Mouse (Mus musculus): ENCODE measurements around the gene Tbc1d20.

DNA sequence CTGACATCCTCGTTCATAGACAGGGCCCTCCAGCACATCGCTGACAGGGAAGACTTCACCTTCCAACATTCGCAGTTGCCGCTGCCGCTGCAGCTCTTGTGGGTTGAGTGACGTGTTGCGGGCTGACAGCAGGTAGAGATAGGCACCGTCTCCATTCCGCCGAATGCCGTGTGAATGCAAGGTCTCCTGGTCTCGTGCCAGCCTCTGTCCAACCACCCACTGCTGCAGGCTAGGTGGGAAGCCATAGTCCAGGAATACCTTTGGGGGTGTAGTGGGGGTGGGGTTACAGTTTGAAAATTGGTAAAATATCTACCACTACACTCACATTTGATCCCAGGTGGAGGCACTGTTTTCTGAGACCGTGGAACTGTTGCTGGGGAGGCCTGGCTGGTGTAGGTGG is 32.5 kb downstream of the Tbc1d20 start:
- TF ChIP-seq CHD2 (IDR thresholded peaks at IDR 0.05; ENCODE audit: low read length), result no peak
- TF ChIP-seq ZMIZ1 (IDR thresholded peaks at IDR 0.05; ENCODE audit: low read depth, low read length), result no peak
- TF ChIP-seq E2F4 (IDR thresholded peaks at IDR 0.05; ENCODE audit: insufficient replicate concordance, low read depth, low read length), result no peak
- no peak for TF ChIP-seq EP300 (IDR thresholded peaks at IDR 0.05; ENCODE audit: low read length)
- TF ChIP-seq MAX (IDR thresholded peaks at IDR 0.05; ENCODE audit: low read length), result no peak
- no peak for TF ChIP-seq NELFE (IDR thresholded peaks at IDR 0.05; ENCODE audit: low read depth, low read length)
- no peak for TF ChIP-seq CTCF (conservative IDR thresholded peaks at IDR 0.05 in 1 of 2, IDR thresholded peaks at IDR 0.05 in 1 of 2; ENCODE audit: low read depth in 2 of 2, low read length in 2 of 2)
- no peak for TF ChIP-seq RAD21 (IDR thresholded peaks at IDR 0.05; ENCODE audit: low read depth, low read length)
- TF ChIP-seq USF1 (IDR thresholded peaks at IDR 0.05; ENCODE audit: low read depth, low read length), result no peak
- TF ChIP-seq ZC3H11A (IDR thresholded peaks at IDR 0.05; ENCODE audit: low read depth, low read length), result no peak
- TF ChIP-seq ZKSCAN1 (IDR thresholded peaks at IDR 0.05; ENCODE audit: borderline replicate concordance, low read depth, low read length), result no peak
- TF ChIP-seq BHLHE40 (IDR thresholded peaks at IDR 0.05; ENCODE audit: low read depth, low read length), result no peak
- TF ChIP-seq POLR2AphosphoS2 (IDR thresholded peaks at IDR 0.05; ENCODE audit: low read depth, low read length), result no peak
- no peak for TF ChIP-seq MAFK (IDR thresholded peaks at IDR 0.05; ENCODE audit: insufficient replicate concordance, low read length)

Measured in CH12.LX (cell line).